11 mouse cellular contexts compared by ENCODE assay signal in the genomic region with DNA sequence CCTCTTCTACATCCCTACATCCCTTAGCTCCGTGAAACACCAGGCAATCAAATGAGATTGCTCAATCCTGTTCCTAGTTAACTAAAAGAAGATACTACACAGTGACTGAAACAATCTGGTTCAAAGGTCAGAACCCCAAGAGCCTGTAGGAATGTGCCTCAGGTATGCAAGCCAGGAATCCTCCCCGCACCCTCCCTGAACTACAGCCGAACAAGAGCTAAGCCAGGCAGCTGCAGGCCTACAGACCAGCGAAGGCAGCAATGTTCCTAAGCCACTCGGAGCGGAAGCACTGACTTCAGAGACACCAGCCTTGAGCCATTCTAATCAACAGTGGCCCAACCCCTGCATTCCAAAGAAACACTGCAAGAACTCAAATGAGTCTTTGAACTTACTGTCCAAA. TPM values are rescaled to one million over a fixed set of nuclear protein-coding genes. Genes with fewer than 3 reads are reported as not detected.
A peak's percentile ranks its signal among the peaks of the same experiment; 100 is the strongest.
DNase-seq lines count a peak whose midpoint lies in the region; ATAC-seq and TF ChIP-seq lines count a peak whose summit lies in the region.
"Had no signal": no experiment of that assay in that cellular context is flagged by ENCODE, and none has a peak within 500 bp of the region (broad histone marks: within the 10 kb centered on the region; RNA-seq: fewer than 3 reads in every experiment).

No protein-coding gene starts in this region.

- H3K27ac ChIP-seq in kidney, adult 2 months (ENCODE audit: insufficient read depth, low read depth, low read length): peak overlapping the region; percentile 34
- no peak overlapping the region for H3K27ac ChIP-seq in liver, embryonic 16.5 days (ENCODE audit: low read length)
- H3K27ac ChIP-seq in forebrain, embryonic 11.5 days (ENCODE audit: low read depth, low read length): no peak overlapping the region
- H3K27ac ChIP-seq: liver, embryonic 14.5 days had no signal

- TF ChIP-seq POLR2A in kidney, adult 2 months (IDR thresholded peaks at IDR 0.05; ENCODE audit: low read depth, low read length): no peak

- TF ChIP-seq CTCF in kidney, adult 2 months (conservative IDR thresholded peaks at IDR 0.05; ENCODE audit: insufficient read depth, insufficient read length, low read depth, low read length): no peak

- no peaks in the 10 kb centered on the region for H3K9me3 ChIP-seq in liver, embryonic 16.5 days (replicated peaks; ENCODE audit: control insufficient read depth, low read length)
- no peaks in the 10 kb centered on the region for H3K9me3 ChIP-seq in forebrain, embryonic 11.5 days (ENCODE audit: control insufficient read depth, low read length)

- no peaks in the 10 kb centered on the region for H3K36me3 ChIP-seq in kidney, adult 2 months (ENCODE audit: control insufficient read depth, insufficient read depth, low read length)
- H3K36me3 ChIP-seq in liver, embryonic 16.5 days (ENCODE audit: control insufficient read depth, insufficient read depth): no peaks in the 10 kb centered on the region
- no peaks in the 10 kb centered on the region for H3K36me3 ChIP-seq in forebrain, embryonic 11.5 days (ENCODE audit: control insufficient read depth, insufficient read depth, low read length)

- no peaks in the 10 kb centered on the region for H3K27me3 ChIP-seq in kidney, adult 2 months (replicated peaks; ENCODE audit: control insufficient read depth, insufficient read depth, low read length)
- H3K27me3 ChIP-seq in liver, embryonic 16.5 days (ENCODE audit: control insufficient read depth, insufficient read depth, low read depth, low read length): no peaks in the 10 kb centered on the region
- H3K27me3 ChIP-seq in forebrain, embryonic 11.5 days (ENCODE audit: control insufficient read depth, insufficient read depth, low read length): no peaks in the 10 kb centered on the region

- H3K4me2 ChIP-seq in liver, embryonic 16.5 days (ENCODE audit: low read depth, low read length): no peak overlapping the region
- no peak overlapping the region for H3K4me2 ChIP-seq in forebrain, embryonic 11.5 days (ENCODE audit: low read depth, low read length, severe bottlenecking)

- H3K4me1 ChIP-seq in kidney, adult 2 months (ENCODE audit: control insufficient read depth, insufficient read depth, low read length): peaks cover 58% of the 10 kb centered on the region
- peaks cover 57% of the 10 kb centered on the region for H3K4me1 ChIP-seq in liver, embryonic 16.5 days (ENCODE audit: control insufficient read depth, low read depth, low read length)
- H3K4me1 ChIP-seq in forebrain, embryonic 11.5 days (replicated peaks; ENCODE audit: control insufficient read depth, insufficient read depth, low read length): no peaks in the 10 kb centered on the region

- no peak overlapping the region for H3K4me3 ChIP-seq in kidney, adult 2 months (ENCODE audit: insufficient read depth, low read depth, low read length)
- no peak overlapping the region for H3K4me3 ChIP-seq in liver, embryonic 16.5 days (ENCODE audit: low read depth, low read length)
- H3K4me3 ChIP-seq in forebrain, embryonic 11.5 days (ENCODE audit: low read depth, low read length): no peak overlapping the region

- peak; percentile 61 for DNase-seq in embryo, embryonic 10 days (ENCODE audit: low spot score)
- DNase-seq in embryo, embryonic 9.5 days (ENCODE audit: extremely low spot score): no peak
- peak; percentile 95 for DNase-seq in ZHBTc4 (ENCODE audit: low read depth, low spot score)
- DNase-seq in kidney, adult 2 months: peak; percentile 92
- no peak for DNase-seq in forebrain, embryonic 11.5 days (ENCODE audit: low spot score)
- no peak for DNase-seq in layer of hippocampus, postnatal 10 days (ENCODE audit: low spot score in 2 of 2)
- DNase-seq: adrenal gland, postnatal 25 days; cerebellum, postnatal 10 days had no signal

- WGBS in kidney, adult 2 months: 29% methylated on average over 6 of the region's 6 CpGs
- 70% methylated on average over 6 of the region's 6 CpGs for WGBS in liver, embryonic 16.5 days (ENCODE audit: insufficient replicate concordance)
- 66% methylated on average over 6 of the region's 6 CpGs for WGBS in forebrain, embryonic 11.5 days

- no peak overlapping the region for H3K9ac ChIP-seq in liver, embryonic 16.5 days (ENCODE audit: low read depth, low read length)
- H3K9ac ChIP-seq in forebrain, embryonic 11.5 days (ENCODE audit: low read length): no peak overlapping the region
- H3K9ac ChIP-seq: liver, embryonic 14.5 days had no signal

- peak; percentile 55 for ATAC-seq in liver, embryonic 16.5 days (ENCODE audit: low read depth)
- ATAC-seq in forebrain, embryonic 11.5 days (replicated peaks; ENCODE audit: low FRiP score): no peak
- ATAC-seq in megakaryocyte, adult 5-6 weeks (ENCODE audit: poor library complexity, severe bottlenecking): no peak

RNA-seq across cellular contexts. Expression of a gene that starts 20.0 kb away (rescaled TPM):
- 116 and 126 TPM in 2 replicates for polyA plus RNA-seq in kidney, adult 2 months (2012; rRNA removed)
- polyA plus RNA-seq in liver, embryonic 16.5 days (2015; fragmentation: Nextera tagmentation; extraction: Ambion mirVana): 45.6 and 47.9 TPM in 2 replicates
- 48.2 and 50.5 TPM in 2 replicates for polyA plus RNA-seq in forebrain, embryonic 11.5 days (2014; fragmentation: Nextera tagmentation; extraction: Ambion mirVana)
- 71.9 and 75.0 TPM in 2 replicates for total RNA-seq in megakaryocyte, adult 5-6 weeks (2015)
- total RNA-seq in megakaryocyte, adult 5-6 weeks (2017): 112 and 115 TPM in 2 replicates
- 10 to 100 TPM; 38.3 to 49.7 TPM for total RNA-seq in layer of hippocampus, postnatal 10 days (2021)

Comparison
In these comparisons a context has a peak if more than half of its experiments do, and no peak if none do; other contexts are left out.
1. DNase-seq: peak in embryo, embryonic 10 days (single experiment), ZHBTc4 (single experiment) and kidney, adult 2 months (single experiment); none in embryo, embryonic 9.5 days (single experiment), forebrain, embryonic 11.5 days (single experiment) and layer of hippocampus, postnatal 10 days (0 of 2).